Mouse (Mus musculus) embryonic fibroblast, embryonic 13.5 days (primary cell): ENCODE results near the gene Dtnb.

ENCODE experiments used
- CTCF ChIP-seq: IDR thresholded peaks from 2 replicates; pipeline ENCODE4 v1.5.1; 2011; ENCODE audit warnings: mild to moderate bottlenecking, control low read depth, low read length, moderate library complexity, borderline replicate concordance; ENCODE audit not compliant: insufficient read depth
- POLR2A ChIP-seq: IDR thresholded peaks from 2 replicates; pipeline ENCODE4 v1.6.1; 2011; ENCODE audit warnings: low read depth, mild to moderate bottlenecking, control low read depth, low read length, moderate library complexity

DNA sequence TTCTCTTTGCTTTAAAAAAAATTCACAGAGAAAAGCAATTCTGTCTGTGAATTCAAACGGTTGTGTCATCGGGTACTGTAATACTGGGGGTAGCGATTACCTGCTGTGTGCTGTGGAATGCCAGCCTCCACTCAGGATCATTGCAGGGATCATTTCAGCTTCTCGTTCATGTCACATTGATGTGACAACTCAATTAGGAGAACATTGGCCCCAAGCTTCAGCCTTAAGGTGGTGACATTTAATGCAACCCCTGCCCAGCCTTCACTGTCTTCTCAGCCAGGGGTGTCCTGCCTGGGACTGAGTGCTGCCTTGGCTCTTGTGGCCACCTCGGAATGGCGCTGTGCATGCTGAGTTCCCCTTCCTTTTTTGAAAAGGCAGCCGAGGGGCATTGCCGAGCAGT lies 101.7 kb downstream of the Dtnb start:
- no peak for TF ChIP-seq POLR2A
- TF ChIP-seq CTCF, result no peak
